Mouse (Mus musculus) hindbrain, postnatal 0 days (tissue): ENCODE data around the gene Gjd3. TPM values are rescaled to one million over a fixed set of nuclear protein-coding genes. Genes with fewer than 3 reads are reported as not detected.

Source experiments
- ATAC-seq: fragments of 200-750 bp; cut with Nextera tagmentation; 2 replicates; pipeline ENCODE4 v1.8.0; 2017; ENCODE audit warnings: mild to moderate bottlenecking, moderate TSS enrichment, moderate library complexity
- DNase-seq: peaks from one replicate; pipeline ENCODE4 v3.0.0-alpha.2; 2015; ENCODE audit warnings: low spot score
- H3K27ac ChIP-seq: fragments of 300-500 bp; sonication (generic); 2 replicates; pipeline ENCODE4 v1.5.1; 2014; ENCODE audit warnings: mild to moderate bottlenecking
- H3K27me3 ChIP-seq: fragments of 300-500 bp; sonication (generic); 2 replicates; pipeline ENCODE4 v1.6.1; 2014; ENCODE audit warnings: low read length, mixed read lengths; ENCODE audit not compliant: insufficient read depth
- H3K36me3 ChIP-seq: fragments of 300-500 bp; sonication (generic); 2 replicates; pipeline ENCODE4 v1.6.1; 2014; ENCODE audit warnings: low read length, mixed read lengths; ENCODE audit not compliant: insufficient read depth
- H3K4me1 ChIP-seq: fragments of 300-500 bp; sonication (generic); 2 replicates; pipeline ENCODE4 v1.6.1; 2014; ENCODE audit warnings: antibody characterized with exemption, low read length, mixed read lengths; ENCODE audit not compliant: insufficient read depth
- H3K4me2 ChIP-seq: fragments of 300-500 bp; sonication (generic); 2 replicates; pipeline ENCODE4 v1.6.1; 2014; ENCODE audit warnings: low read depth, mild to moderate bottlenecking, low read length, moderate library complexity, mixed read lengths
- H3K4me3 ChIP-seq: fragments of 300-500 bp; sonication (generic); 2 replicates; pipeline ENCODE4 v1.5.1; 2014; ENCODE audit warnings: low read length
- H3K9ac ChIP-seq: fragments of 300-500 bp; sonication (generic); replicated peaks from 2 replicates; pipeline ENCODE4 v1.6.1; 2014; ENCODE audit warnings: mild to moderate bottlenecking, low read length, moderate library complexity, mixed read lengths
- H3K9me3 ChIP-seq: fragments of 300-500 bp; sonication (generic); 2 replicates; pipeline ENCODE4 v1.6.1; 2016; ENCODE audit warnings: low read length, mixed read lengths
- CTCF ChIP-seq: IDR thresholded peaks from 2 replicates; pipeline ENCODE4 v1.5.1; 2016; ENCODE audit warnings: antibody characterized with exemption, control low read depth, low read depth
- whole genome bisulfite sequencing: fragments of 180-500 bp; shearing (Covaris S2); extraction: QIAGEN DNeasy Blood & Tissue Kit; methylation state at CpG from one replicate; pipeline ENCODE4 v1.1.7; 2014; 5-methylcytosine and 5-hydroxymethylcytosine counted together
- polyA plus RNA-seq: library from polyadenylated mRNA; unstranded; fragments of >200 nt; fragmentation: Nextera tagmentation; extraction: Ambion mirVana; gene quantifications from 2 replicates; pipeline ENCODE4 v1.2.1, GENCODE M21; 2015
- total RNA-seq: library from RNA; depleted of rRNA; stranded (reverse); fragments of >200 nt; gene quantifications from 2 replicates; pipeline ENCODE4 v1.2.3, GENCODE M21; 2014

Gene Gjd3
- total and polyA plus RNA-seq, 2 experiments from 2014 or later, result 5.0 to 5.9 TPM

GRCm38 (mm10) chr11:98973584-98973983 lies 9.2 kb downstream of the Gjd3 start:
- ATAC-seq (no peak), DNase-seq (no peak)
- WGBS, result 80% methylated on average over 14 of the region's 14 CpGs
- Histone ChIP-seq H3K27ac (no peak overlapping the region), H3K9ac (no peak overlapping the region), H3K9me3 (no peaks in the 10 kb centered on the region), H3K4me3 (no peak overlapping the region), H3K4me1 (peaks cover 22% of the 10 kb centered on the region), H3K4me2 (no peak overlapping the region), H3K36me3 (peaks cover 12% of the 10 kb centered on the region), H3K27me3 (no peaks in the 10 kb centered on the region)
- TF ChIP-seq CTCF, result 0 out of 2 replicates have a peak, but pooled peaks have one; percentile 19

- no peak for TF ChIP-seq CTCF
- WGBS, result 85% methylated on average over 9 of the region's 9 CpGs
- peaks cover 12% of the 10 kb centered on the region for H3K36me3 ChIP-seq
- peaks cover 28% of the 10 kb centered on the region for H3K4me1 ChIP-seq
- no peak overlapping the region for H3K4me3 ChIP-seq
- H3K4me2 ChIP-seq, result no peak overlapping the region
- H3K27me3 ChIP-seq, result no peaks in the 10 kb centered on the region
- DNase-seq (no peak), ATAC-seq (no peak)
- H3K9ac ChIP-seq, result no peak overlapping the region
- H3K27ac ChIP-seq, result no peak overlapping the region
- no peaks in the 10 kb centered on the region for H3K9me3 ChIP-seq
These were observed 9.9 kb downstream of the Gjd3 start for GRCm38 (mm10) chr11:98972801-98973360.

- WGBS, result 44% methylated on average over 9 of the region's 9 CpGs
- peaks cover 34% of the 10 kb centered on the region for H3K4me1 ChIP-seq
- H3K9me3 ChIP-seq, result no peaks in the 10 kb centered on the region
- H3K9ac ChIP-seq, result no peak overlapping the region
- H3K4me2 ChIP-seq, result no peak overlapping the region
- no peak overlapping the region for H3K4me3 ChIP-seq
- no peak overlapping the region for H3K27ac ChIP-seq
- peaks cover 12% of the 10 kb centered on the region for H3K36me3 ChIP-seq
- peak; percentile 94 for TF ChIP-seq CTCF
- ATAC-seq (0 out of 2 replicates have a peak, but pooled peaks have one; percentile 27), DNase-seq (peak; percentile 88)
- no peaks in the 10 kb centered on the region for H3K27me3 ChIP-seq
These were observed 10.6 kb downstream of the Gjd3 start for GRCm38 (mm10) chr11:98972215-98972614.

- Histone ChIP-seq H3K27me3 (no peaks in the 10 kb centered on the region), H3K4me2 (no peak overlapping the region), H3K27ac (peak overlapping the region; percentile 48; the same call in 1 of the 2 replicates), H3K9ac (no peak overlapping the region), H3K9me3 (no peaks in the 10 kb centered on the region), H3K4me1 (peaks cover 42% of the 10 kb centered on the region), H3K4me3 (no peak overlapping the region), H3K36me3 (peaks cover 12% of the 10 kb centered on the region)
- DNase-seq (peak; percentile 79), ATAC-seq (0 out of 2 replicates have a peak, but pooled peaks have one; percentile 6)
- 39% methylated on average over 23 of the region's 23 CpGs for WGBS
- no peak for TF ChIP-seq CTCF
These were observed 11.3 kb downstream of the Gjd3 start for GRCm38 (mm10) chr11:98971316-98972031.

GRCm38 (mm10) chr11:98970191-98970925 lies 12.5 kb downstream of the Gjd3 start:
- H3K36me3 ChIP-seq, result peaks cover 12% of the 10 kb centered on the region
- no peak overlapping the region for H3K4me2 ChIP-seq
- H3K27ac ChIP-seq, result no peak overlapping the region
- 40% methylated on average over 29 of the region's 29 CpGs for WGBS
- TF ChIP-seq CTCF, result no peak
- H3K27me3 ChIP-seq, result no peaks in the 10 kb centered on the region
- no peak for DNase-seq
- H3K4me3 ChIP-seq, result no peak overlapping the region
- ATAC-seq, result no peak
- H3K9ac ChIP-seq, result no peak overlapping the region
- H3K9me3 ChIP-seq, result no peaks in the 10 kb centered on the region
- peaks cover 53% of the 10 kb centered on the region for H3K4me1 ChIP-seq

GRCm38 (mm10) chr11:98969496-98969927 lies 13.3 kb downstream of the Gjd3 start:
- Histone ChIP-seq H3K9me3 (no peaks in the 10 kb centered on the region), H3K4me1 (peaks cover 61% of the 10 kb centered on the region), H3K27me3 (no peaks in the 10 kb centered on the region), H3K4me2 (0 out of 2 replicates have a peak overlapping the region, but pooled peaks have one; percentile 4), H3K36me3 (peaks cover 12% of the 10 kb centered on the region), H3K9ac (no peak overlapping the region), H3K27ac (peak overlapping the region; percentile 8), H3K4me3 (no peak overlapping the region)
- ATAC-seq (peak; percentile 38; the same call in 1 of the 2 replicates), DNase-seq (peak; percentile 73)
- no peak for TF ChIP-seq CTCF
- WGBS, result 15% methylated on average over 17 of the region's 17 CpGs
